Mouse (Mus musculus): ENCODE data around the gene Keap1.
A peak's percentile ranks its signal among the peaks of the same experiment; 100 is the strongest.
"Not testable (repeated sequence)": the region's sequence is repeated elsewhere in the genome, so short reads cannot be mapped to it uniquely, and the experiment has no call there.

The Keap1 gene

GRCm38 (mm10) chr9:21264272-21264999, 25.3 kb upstream of the Keap1 start:
- DNase-seq (ENCODE audit: low read depth, low spot score) = no peak

- DNase-seq (ENCODE audit: low read depth, low spot score) = no peak
These were observed 22.7 kb upstream of the Keap1 start for GRCm38 (mm10) chr9:21261831-21262230.

GRCm38 (mm10) chr9:21260491-21261040, 21.4 kb upstream of the Keap1 start:
- DNase-seq (ENCODE audit: low read depth, low spot score) = peak; percentile 48

GRCm38 (mm10) chr9:21256349-21256748, 17.2 kb upstream of the Keap1 start:
- DNase-seq (ENCODE audit: low read depth, low spot score) = not testable (repeated sequence)

GRCm38 (mm10) chr9:21254690-21255089, 15.5 kb upstream of the Keap1 start:
- DNase-seq (ENCODE audit: low read depth, low spot score) = no peak

- no peak for DNase-seq (ENCODE audit: low read depth, low spot score)
These were observed 12.1 kb upstream of the Keap1 start for GRCm38 (mm10) chr9:21251116-21251735.

- DNase-seq (ENCODE audit: low read depth, low spot score) = no peak
These were observed 11.3 kb upstream of the Keap1 start for GRCm38 (mm10) chr9:21250509-21250908.

- DNase-seq (ENCODE audit: low read depth, low spot score) = no peak
These were observed 10.7 kb upstream of the Keap1 start for GRCm38 (mm10) chr9:21249629-21250508.

- DNase-seq (ENCODE audit: low read depth, low spot score) = no peak
These were observed 9.2 kb upstream of the Keap1 start, which contains the start of gene S1pr5 for GRCm38 (mm10) chr9:21248326-21248725. TSS of gene S1pr5 (minus strand) at chr9:21248443.

- DNase-seq (ENCODE audit: low read depth, low spot score) = no peak
These were observed 7.2 kb upstream of the Keap1 start for GRCm38 (mm10) chr9:21246342-21246741.

GRCm38 (mm10) chr9:21245113-21245487, 5.9 kb upstream of the Keap1 start:
- no peak for DNase-seq (ENCODE audit: low read depth, low spot score)

GRCm38 (mm10) chr9:21244428-21245112, 5.4 kb upstream of the Keap1 start:
- peak; percentile 39 for DNase-seq (ENCODE audit: low read depth, low spot score)

- no peak for DNase-seq (ENCODE audit: low read depth, low spot score)
These were observed 4.8 kb upstream of the Keap1 start for GRCm38 (mm10) chr9:21243826-21244427.

GRCm38 (mm10) chr9:21241343-21241742, 2.2 kb upstream of the Keap1 start:
- peak; percentile 90 for DNase-seq (ENCODE audit: low read depth, low spot score)

GRCm38 (mm10) chr9:21239465-21239848, 296 bp upstream of the Keap1 start:
- DNase-seq (ENCODE audit: low read depth, low spot score) = no peak

- DNase-seq (ENCODE audit: low read depth, low spot score) = no peak
These were observed 993 bp downstream of the Keap1 start for GRCm38 (mm10) chr9:21238004-21238732.

- DNase-seq (ENCODE audit: low read depth, low spot score) = peak; percentile 66
These were observed 1.7 kb downstream of the Keap1 start for GRCm38 (mm10) chr9:21237368-21238003.

GRCm38 (mm10) chr9:21236991-21237367, 2.2 kb downstream of the Keap1 start:
- DNase-seq (ENCODE audit: low read depth, low spot score) = peak; percentile 45

- DNase-seq (ENCODE audit: low read depth, low spot score) = peak; percentile 73
These were observed 3.8 kb downstream of the Keap1 start for GRCm38 (mm10) chr9:21235341-21235740.

GRCm38 (mm10) chr9:21233805-21234204, 5.4 kb downstream of the Keap1 start:
- DNase-seq (ENCODE audit: low read depth, low spot score) = no peak
